Mouse (Mus musculus): Measurements from ENCODE around the gene Nmral1.
A peak's percentile ranks its signal among the peaks of the same experiment; 100 is the strongest.
"Not testable (repeated sequence)": the region's sequence is repeated elsewhere in the genome, so short reads cannot be mapped to it uniquely, and the experiment has no call there.

Nmral1 gene

DNA sequence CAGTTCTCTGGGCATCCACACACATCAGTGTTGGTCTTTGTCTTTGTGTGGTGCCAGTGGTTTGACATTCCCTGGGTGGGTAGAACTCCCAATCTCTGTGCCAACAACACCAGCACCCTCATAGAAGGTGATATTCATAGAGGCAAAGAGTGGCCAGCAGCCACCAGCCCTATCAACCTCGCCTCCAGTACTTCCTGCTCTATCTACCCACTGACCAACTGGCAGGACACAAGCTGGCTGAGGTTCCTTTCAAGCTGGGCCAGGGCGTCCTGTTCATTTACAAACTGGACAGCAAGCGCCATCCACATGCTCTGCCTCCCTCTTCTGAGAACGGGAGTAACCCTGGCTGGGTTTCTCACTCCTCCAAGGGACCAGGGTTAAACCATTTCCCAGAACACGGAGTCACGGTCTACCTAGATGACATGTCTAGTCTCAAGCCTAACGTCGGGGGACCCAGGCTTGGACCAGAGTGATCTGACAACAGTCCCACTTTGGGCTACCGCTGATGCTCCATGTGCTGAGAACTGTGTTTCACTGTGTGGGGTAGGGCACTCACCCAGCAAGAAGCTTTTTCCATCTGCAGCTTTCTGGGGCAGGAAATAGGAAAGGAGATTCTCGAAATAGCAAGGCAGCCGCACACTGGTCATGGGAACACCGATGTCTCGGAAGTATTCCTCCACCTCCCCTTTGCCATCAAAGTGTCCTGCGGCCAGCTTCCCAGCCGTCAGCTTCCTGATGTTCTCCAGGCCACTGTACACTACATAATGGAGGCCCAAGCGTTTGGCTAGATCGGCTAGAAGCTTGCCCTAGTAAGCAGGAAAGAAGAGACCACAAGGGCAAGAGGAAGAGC lies 5.1 kb downstream of the Nmral1 start:
- no peak for DNase-seq (ENCODE audit: low spot score in 2 of 2)

DNA sequence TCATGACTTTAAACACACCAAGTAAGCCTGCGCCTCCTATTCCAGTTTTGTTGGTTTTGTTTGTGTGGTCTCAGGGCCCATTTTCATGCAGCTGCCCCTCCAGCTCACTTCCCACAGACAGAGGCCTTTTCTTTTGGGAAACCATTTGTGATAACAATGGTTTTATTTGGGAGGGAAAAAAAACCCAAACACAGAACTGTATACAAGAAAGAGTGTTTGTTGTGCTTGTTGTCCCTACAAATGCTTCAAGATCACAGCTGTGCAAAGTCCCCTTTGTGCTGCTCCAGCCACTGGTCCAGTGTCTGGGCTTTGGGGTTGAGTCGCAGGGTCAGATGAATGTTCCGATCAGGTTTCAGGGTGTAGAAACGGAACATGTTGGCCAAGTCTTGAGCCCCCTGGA lies 8.0 kb downstream of the Nmral1 start:
- no peak for DNase-seq (ENCODE audit: low spot score in 2 of 2)

DNA sequence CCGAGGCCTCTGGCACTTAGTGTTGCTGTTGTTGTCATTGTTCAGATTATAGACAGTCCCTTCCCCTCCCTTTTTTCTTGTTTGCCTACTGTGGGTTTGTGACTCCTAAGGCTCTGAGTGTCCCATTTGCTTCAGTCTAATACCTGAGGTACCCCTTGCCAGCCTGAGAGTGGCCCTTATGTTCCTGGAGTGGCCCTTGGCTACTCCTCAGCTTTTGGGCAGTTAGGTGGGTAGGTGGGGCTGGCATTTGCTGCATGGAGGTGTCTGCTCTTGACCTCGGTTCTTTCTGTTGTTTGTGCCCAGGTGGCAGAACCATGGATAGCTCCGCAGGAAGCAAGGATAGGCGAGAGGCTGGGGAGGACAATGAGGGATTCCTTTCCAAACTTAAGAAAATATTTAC lies 13.6 kb downstream of the Nmral1 start:
- DNase-seq (ENCODE audit: low spot score in 2 of 2), result no peak

DNA sequence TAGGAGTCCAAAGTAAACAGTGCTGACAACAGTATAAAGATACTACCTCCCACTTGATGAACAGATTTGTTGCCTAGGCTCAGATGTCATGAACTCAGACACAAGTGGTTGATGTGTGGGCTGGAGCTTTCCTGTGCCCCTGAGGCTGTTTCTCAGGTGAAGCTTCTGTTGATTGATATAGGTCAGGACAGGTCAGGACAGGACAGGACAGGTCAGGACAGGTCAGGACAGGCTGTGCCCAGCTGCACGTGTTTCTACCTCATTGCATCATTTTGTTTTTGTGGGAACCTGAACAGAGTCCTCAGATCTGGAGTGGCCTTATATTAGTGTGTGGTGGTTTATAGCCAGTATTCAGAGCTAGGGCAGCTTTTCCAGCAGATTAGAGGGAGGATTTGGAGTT lies 16.5 kb downstream of the Nmral1 start:
- DNase-seq (ENCODE audit: low spot score in 2 of 2), result no peak

DNA sequence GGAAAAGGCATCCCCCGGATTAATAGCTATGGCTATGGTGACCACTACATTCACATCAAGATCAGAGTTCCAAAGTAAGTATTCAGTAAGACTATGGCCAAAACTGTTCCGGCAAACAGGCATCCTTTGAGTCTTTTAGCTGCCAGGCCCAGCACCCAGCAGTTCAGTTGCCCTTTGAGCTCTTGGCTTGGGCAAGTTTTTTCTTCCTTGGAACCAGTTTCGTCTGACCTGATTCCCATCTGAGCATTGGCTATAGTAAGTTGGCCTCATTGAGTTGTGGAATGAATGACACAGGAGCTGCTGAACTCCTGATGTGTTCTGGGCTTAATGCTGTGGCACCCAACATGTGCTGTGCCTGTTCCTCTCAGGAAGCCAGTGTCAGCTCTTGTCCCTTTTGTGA lies 17.9 kb downstream of the Nmral1 start:
- DNase-seq (ENCODE audit: low spot score in 2 of 2), result no peak

DNA sequence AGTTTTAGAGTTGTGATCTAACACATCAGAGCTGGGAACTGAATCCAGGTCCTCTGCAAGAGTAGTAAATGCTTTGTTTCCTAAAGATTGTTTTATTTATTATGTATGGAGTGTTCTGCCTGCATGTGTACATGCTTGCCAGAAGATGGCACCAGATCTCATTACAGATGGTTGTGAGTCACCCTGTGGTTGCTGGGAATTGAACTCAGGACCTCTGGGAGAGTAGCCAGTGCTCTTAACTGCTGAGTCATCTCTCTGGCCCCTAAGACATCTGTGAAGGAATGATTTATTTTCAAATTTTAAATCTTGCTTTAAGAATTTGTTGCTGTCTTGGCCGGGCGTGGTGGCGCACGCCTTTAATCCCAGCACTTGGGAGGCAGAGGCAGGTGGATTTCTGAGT lies 29.8 kb downstream of the Nmral1 start:
- DNase-seq (ENCODE audit: low spot score in 2 of 2), result not testable (repeated sequence)

DNA sequence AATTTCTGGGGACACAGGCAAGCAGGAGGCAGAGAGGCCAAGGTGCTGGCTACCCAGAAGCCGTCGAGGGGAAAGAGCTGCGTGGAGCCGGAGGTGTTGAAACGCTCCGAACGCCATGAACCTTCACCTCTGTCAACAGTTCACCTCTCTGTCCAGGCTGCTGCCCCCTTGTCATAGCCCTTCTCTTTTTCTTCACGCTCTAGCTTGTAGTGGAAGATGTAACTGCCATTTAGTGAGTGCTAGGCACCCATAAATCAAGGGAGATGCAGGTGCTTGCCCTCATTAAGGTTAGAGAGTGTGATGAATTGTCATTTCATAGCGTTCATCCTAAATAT lies 34.7 kb downstream of the Nmral1 start:
- no peak for DNase-seq (ENCODE audit: low spot score in 2 of 2)

DNA sequence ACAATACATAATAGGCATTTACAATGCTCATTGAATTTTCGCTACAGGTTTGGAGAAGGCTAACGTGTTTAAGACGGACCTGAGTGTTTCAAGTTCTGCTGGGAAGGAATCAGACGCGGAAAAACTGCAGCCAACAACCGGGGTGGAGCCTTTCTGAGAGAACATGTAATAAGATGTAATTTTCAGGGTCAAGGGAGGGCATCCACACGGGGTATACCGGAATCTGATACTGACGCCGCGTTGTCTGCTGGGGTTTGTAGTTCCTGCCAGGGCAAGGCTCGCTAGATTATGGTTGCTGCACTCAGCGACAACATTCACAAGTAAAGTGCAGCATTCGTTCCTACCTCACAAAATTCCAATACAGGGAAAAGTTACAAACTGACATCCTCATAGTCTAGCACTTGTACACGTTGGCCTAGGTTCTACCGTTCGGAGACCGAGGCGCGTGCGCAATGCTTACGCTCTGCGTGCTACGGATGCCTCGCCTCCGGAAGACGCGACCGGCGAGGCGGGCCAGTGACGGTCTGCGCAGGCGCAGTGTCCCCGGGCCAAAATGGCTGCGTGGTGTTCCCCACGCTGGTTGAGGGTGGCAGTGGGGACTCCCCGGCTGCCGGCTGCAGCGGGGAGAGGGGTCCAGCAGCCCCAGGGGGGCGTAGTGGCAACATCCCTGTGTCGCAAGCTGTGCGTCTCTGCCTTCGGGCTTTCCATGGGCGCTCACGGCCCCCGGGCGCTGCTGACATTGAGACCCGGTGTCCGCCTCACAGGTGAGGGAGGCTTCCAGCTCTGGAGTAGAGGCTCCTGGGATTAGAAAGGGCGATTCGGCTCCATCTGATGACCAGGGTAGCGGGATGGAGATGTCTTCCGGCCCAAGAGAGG lies 35.3 kb downstream of the Nmral1 start:
- peak; percentile 96 to 97 for DNase-seq (ENCODE audit: low spot score in 2 of 2)

DNA sequence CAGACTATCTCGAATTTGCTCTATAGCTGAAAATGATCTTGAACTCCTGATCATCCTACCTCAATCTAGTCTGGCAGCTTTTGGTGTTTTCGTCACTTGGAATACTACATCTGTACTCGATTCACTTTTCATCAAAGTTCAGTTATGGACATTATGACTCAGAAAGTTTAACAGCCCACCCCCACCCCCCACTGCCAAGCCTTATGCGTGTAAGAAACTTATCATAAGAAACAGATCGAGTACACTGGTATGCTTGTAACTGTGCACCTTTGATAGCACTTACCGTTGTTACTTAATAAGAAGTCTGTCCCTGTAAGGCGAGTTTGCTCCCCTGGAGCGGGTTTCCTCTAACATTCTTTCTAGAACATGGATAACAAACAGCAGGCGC lies 36.0 kb downstream of the Nmral1 start:
- DNase-seq (ENCODE audit: low spot score in 2 of 2), result no peak

DNA sequence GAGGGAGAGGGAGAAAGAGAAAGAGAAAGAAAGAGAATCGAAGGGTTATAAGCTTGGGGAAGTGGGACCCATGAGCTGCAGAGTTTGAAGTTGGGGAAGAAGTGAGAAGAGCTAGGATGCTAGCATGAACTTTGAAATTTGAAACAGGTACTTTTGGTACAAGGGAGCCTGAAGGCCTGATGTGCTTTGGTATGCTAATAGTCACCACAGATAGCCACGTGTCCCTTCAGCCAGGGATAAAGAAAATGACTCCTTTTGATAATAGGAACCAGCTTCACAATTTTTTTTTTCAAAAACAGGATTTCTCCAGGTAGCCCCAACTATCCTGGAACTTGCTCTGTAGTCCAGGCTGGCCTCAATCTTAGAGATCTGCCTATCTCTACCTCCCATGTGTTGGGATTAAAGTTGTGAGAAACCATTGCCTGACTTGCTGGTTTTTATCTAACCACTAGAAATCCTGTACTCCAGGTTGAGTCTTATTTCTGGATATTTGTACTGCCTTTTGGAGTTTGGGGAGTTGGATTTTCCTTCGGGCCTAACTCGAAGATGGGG lies 36.5 kb downstream of the Nmral1 start:
- DNase-seq (ENCODE audit: low spot score in 2 of 2), result no peak

DNA sequence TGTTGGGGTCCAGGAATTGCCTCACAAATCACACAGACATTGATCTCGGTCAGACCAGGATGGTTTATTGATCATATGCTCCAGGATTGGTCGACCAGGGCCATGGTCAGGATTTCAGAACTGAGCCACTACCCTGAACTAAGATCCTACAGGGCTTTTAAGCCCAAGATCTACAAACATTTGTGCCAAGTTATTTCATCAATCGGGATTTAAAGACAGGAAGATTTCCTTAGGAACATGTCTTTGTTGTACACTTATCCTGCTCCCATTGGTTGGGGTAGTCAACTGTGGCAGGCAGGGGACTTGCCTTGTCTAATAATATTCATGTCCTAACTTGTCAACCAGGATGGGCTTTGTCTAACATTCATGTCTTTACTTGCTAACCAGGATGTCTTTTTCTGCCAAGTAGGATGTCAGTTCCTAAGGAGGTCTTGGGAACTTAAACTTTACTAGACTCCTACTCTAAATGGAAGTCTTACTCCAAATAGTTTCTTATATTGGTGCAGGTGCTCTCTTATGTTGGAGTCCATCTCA lies 38.2 kb downstream of the Nmral1 start:
- DNase-seq (ENCODE audit: low spot score in 2 of 2), result not testable (repeated sequence)

DNA sequence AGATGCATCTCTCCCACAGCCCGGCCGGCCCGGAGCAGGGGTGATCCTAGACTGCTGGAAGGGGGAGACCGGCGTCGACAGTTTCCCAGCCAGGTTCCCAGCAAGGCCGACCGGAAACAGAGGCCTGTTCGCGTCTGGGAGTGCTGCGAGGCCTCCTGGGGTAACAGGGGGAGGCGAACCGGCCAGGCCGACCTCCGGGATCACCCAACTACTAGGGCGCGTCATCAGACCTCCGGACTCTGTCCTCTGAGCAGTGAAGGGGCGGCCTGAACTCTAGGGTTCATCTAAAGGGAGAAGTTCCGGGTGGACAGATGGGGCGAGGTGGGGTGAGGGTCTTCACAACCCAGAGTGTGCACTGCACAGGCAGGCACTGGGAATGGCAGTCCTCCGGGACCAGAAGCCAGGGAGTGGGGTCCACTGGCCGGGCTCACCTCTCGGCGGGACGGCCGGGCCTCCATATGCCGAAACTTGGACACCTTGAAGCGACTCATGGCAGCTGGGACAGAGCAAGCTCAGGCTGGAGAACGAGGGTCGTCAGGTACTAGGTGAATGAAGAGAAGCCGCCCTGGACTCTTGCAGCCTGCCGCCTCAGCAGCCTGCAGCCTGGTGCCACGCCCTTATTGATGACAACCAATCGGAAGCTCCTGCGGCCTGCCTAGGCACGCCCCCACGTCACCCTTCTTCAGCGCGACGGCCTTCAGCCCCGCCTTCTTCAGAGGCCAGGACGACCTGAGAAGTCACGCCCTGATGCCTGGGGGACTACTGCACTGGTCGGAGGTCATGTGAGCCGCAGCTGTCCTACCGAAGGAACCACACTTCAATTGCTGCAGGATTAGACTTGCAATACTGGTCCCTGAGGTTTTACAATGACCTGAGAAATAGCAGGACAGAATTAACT lies 39.8 kb downstream of the Nmral1 start, which contains the start of gene Coro7:
Gene Coro7 (minus strand): TSS at position 657 of the 898 bp plus-strand sequence.
- DNase-seq (ENCODE audit: low spot score in 2 of 2), result peak; percentile 54 to 78

DNA sequence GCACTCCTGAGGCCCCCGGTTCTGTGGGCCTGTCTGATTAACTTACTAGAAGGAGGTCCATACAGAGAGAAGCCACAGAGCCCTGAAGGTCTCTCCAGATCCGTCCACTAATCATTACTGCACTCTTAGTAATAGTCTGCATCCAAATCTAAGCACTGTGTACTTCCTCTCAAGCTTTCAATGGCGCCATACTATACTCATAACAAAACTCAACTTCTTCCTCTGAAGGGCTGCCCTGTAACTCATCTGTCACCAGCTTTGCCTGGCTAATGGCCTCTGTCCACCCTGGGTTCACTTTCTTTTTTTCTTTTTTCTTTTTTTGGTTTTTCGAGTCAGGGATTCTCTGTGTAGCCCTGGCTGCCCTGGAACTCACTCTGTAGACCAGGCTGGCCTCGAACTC lies 41.1 kb downstream of the Nmral1 start:
- no peak for DNase-seq (ENCODE audit: low spot score in 2 of 2)

DNA sequence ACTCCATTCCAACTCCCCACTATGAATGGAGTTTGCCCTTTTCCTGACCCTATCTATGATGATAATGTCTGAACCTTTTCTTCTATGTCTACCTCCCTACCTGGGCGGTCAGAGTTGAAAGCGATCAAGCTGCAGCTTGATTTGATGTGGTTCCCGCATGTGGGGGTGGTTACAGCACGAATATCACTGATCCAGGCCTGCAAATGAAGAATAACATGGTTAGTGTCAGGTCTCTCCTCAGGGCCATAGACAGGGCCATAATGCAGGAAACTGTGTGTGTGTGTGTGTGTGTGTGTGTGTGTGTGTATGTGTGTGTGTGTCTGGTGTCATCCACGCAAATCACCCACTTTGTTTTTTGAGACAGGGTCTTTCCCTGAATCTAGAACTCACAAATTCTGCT lies 42.3 kb downstream of the Nmral1 start:
- no peak for DNase-seq (ENCODE audit: low spot score in 2 of 2)

DNA sequence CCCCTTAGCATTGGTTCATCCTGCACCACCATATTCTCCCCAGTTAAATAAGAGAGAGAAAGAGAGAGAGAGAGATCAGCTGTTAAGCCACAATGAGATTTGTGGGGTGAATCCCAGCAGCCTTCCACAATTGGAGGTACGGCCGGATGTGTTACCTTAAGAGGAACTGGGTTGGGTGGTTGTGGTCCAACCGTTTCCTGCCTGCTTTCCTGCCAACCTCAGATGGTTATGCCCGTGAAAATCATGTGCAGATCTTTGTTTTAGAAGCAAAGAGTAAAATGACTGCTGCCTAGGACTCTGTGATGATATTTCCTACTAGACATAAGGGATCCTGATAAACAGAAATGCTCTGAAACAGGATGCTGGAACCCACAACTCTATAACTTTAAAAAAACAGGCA lies 45.1 kb downstream of the Nmral1 start:
- DNase-seq (ENCODE audit: low spot score in 2 of 2), result no peak

DNA sequence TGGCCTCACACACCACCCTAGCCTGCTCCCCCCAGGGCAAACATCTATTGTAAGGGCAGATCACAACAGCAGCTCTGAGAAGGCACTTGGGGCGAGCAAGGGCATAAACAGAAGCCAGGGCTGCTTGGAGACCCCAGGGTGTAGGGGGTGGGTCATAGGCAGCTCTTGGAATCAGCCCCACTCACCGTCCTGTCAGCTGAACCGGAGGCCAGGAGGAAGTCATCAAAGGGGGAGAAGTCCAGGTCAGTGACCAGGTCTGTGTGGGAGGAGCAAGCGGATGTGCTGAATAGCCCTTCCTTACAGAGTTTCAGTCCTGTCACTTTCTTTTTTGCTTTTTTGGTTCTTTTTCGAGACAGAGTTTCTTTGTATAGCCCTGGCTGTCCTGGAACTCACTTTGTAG lies 48.8 kb downstream of the Nmral1 start:
- no peak for DNase-seq (ENCODE audit: low spot score in 2 of 2)

DNA sequence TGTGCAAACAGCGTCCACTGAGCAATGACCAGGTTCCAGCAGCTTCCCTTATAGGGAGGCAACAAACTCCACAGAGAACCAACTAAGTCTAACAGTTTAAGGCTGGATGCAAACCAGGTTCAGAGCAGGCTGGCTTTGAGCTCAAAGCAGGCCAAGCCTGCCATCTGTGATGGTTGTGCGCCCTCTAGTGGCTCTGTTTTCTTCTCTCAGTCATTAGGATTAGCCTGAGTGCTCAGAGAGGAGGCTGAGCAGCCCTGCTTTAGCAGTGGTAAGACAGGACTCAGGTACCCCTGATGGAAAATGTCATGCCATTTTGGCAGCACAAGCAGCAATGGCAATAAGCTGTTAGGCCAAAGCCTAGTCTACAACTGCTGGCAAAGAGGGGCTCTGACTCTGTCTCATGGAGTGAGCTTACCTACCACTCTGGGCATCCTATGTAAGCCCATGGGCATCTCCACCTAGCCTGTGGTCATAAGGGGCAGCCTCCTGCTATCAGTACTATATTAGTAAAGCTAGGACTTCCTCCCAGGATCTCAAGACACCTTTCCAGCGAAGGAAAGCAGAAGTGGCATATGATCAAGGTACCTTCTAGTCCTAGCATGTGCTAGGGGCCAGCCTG lies 51.9 kb downstream of the Nmral1 start:
- peak; percentile 72 to 91 for DNase-seq (ENCODE audit: low spot score in 2 of 2)

DNA sequence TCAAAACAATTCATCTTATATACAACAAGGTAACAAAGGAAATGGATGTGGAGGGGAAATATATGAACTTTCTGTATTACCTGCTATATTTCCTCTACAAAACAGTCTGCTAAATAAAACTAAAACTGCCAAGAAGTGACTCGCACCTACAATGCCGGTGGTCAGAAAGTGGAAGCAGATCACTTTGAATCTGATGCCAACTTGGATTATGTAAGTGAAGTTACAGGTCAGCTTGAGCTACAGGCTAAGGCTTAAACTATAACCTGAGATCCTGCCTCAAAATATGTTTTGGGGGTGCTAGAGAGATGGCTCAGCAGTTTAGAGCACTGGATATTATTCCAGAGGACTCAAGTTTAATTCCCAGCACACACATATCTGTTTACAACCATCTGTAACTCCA lies 53.4 kb downstream of the Nmral1 start:
- DNase-seq (ENCODE audit: low spot score in 2 of 2), result no peak

DNA sequence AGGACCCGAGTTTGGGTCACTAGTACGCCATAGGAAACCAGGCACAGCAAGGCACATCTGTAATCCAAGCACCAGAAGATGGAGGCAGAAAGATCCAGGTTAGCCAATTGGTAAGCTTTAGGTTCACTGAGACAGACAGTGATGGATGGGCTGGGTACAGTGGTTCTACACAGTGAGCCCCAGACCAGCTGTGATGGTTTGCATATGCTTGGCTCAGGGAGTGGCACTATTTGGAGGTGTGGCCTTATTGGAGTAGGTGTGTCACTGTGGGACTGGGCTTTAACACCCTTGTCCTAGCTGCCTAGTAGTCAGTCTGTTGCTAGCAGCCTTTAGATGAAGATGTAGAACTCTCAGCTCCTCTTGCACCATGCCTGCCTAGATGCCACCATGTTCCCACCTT lies 55.4 kb downstream of the Nmral1 start:
- no peak for DNase-seq (ENCODE audit: low spot score in 2 of 2)

DNA sequence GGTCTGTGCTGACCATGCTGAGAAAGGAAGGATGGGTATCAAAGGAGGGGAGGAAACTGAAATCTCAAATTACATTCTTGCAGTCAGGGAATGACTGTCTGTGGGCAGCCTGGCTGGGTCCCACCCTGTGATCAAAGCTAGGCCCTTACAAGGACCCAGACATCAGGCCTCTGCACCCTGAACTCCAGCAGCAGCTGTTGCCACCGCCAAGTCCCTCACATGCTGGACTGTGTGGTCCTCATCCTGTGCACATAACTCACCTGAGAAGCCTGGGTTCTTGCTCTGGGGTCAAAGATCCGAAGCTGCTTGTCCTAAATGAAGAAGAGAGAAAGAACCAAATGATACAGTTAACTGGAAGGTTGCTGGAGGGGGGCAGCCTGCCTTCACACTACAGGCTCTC lies 57.6 kb downstream of the Nmral1 start:
- no peak for DNase-seq (ENCODE audit: low spot score in 2 of 2)

All from cerebellum, postnatal 4 days (tissue).